In genomic region chr11:62613657-62614365, GRCm38 (mm10) we compare ENCODE assay signal across 8 mouse cellular contexts. TPM values are rescaled to one million over a fixed set of nuclear protein-coding genes. Genes with fewer than 3 reads are reported as not detected.
DNase-seq lines count a peak whose midpoint lies in the region; ATAC-seq and TF ChIP-seq lines count a peak whose summit lies in the region.

No protein-coding gene starts in this region.

- H3K9ac ChIP-seq in intestine, postnatal 0 days (ENCODE audit: low read depth, low read length): no peak overlapping the region
- H3K9ac ChIP-seq in midbrain, embryonic 11.5 days (ENCODE audit: low read length): peak overlapping the region; percentile 62

- peaks cover 11% of the 10 kb centered on the region; the same call in 1 of the 2 replicates for H3K4me1 ChIP-seq in intestine, postnatal 0 days (replicated peaks; ENCODE audit: control insufficient read depth, insufficient read depth, low read length)
- peaks cover 23% of the 10 kb centered on the region for H3K4me1 ChIP-seq in midbrain, embryonic 11.5 days (ENCODE audit: control insufficient read depth, insufficient read depth, low read length)

- intact Hi-C loops in left cerebral cortex, postnatal 36 days (cut with DNase I): loop anchor here (1.0 kb wide), 2 partner anchors 34 to 61 kb away; partner anchors contain the start of genes Lrrc75a and Mmgt2

- peak overlapping the region; percentile 29; the same call in 1 of the 2 replicates for H3K27ac ChIP-seq in intestine, postnatal 0 days (ENCODE audit: low read depth, low read length)
- peak overlapping the region; percentile 75 for H3K27ac ChIP-seq in midbrain, embryonic 11.5 days (ENCODE audit: low read depth, low read length)

- TF ChIP-seq CTCF in intestine, postnatal 0 days (IDR thresholded peaks at IDR 0.05; ENCODE audit: low read depth): peak; percentile 100

- 26% methylated on average over 19 of the region's 19 CpGs for WGBS in intestine, postnatal 0 days
- WGBS in midbrain, embryonic 11.5 days: 10% methylated on average over 19 of the region's 19 CpGs

- no peaks in the 10 kb centered on the region for H3K27me3 ChIP-seq in intestine, postnatal 0 days (replicated peaks; ENCODE audit: control insufficient read depth, insufficient read depth, low read length)
- no peaks in the 10 kb centered on the region for H3K27me3 ChIP-seq in midbrain, embryonic 11.5 days (ENCODE audit: control insufficient read depth, insufficient read depth, low read length)

- peak overlapping the region; percentile 28 for H3K4me2 ChIP-seq in intestine, postnatal 0 days (replicated peaks; ENCODE audit: low read depth)
- peak overlapping the region; percentile 45 for H3K4me2 ChIP-seq in midbrain, embryonic 11.5 days

- H3K9me3 ChIP-seq in intestine, postnatal 0 days (ENCODE audit: control insufficient read depth): no peaks in the 10 kb centered on the region
- H3K9me3 ChIP-seq in midbrain, embryonic 11.5 days (ENCODE audit: control insufficient read depth, low read length): no peaks in the 10 kb centered on the region

- ATAC-seq in granulocyte monocyte progenitor cell, adult 5-6 weeks (replicated peaks; ENCODE audit: poor library complexity, severe bottlenecking): peak; percentile 85
- ATAC-seq in intestine, postnatal 0 days: peak; percentile 51
- peak; percentile 96 for ATAC-seq in midbrain, embryonic 11.5 days (ENCODE audit: low FRiP score)

- no peak overlapping the region for H3K4me3 ChIP-seq in intestine, postnatal 0 days (ENCODE audit: low read depth, low read length)
- H3K4me3 ChIP-seq in midbrain, embryonic 11.5 days (ENCODE audit: low read depth, low read length): peak overlapping the region; percentile 11; the same call in 1 of the 2 replicates

- peak; percentile 84 for DNase-seq in adrenal gland, adult 8-10 months
- peak; percentile 96 for DNase-seq in embryo, embryonic 9.5 days (ENCODE audit: extremely low spot score)
- DNase-seq in left cerebral cortex, postnatal 36 days (ENCODE audit: low spot score in 2 of 2): peak; percentile 88 to 92
- DNase-seq in midbrain, embryonic 11.5 days (ENCODE audit: low spot score, missing footprints): peak; percentile 100
- DNase-seq in right cerebral cortex, postnatal 4 days: peak; percentile 97
- DNase-seq in yolk sac, embryonic 10.5 days (ENCODE audit: low spot score): peak; percentile 86

- H3K36me3 ChIP-seq in intestine, postnatal 0 days (ENCODE audit: control insufficient read depth, insufficient read depth): peaks cover 11% of the 10 kb centered on the region
- H3K36me3 ChIP-seq in midbrain, embryonic 11.5 days (ENCODE audit: control insufficient read depth, insufficient read depth, low read length): 0 out of 2 replicates have a peak, but pooled peaks cover 7% of the 10 kb centered on the region

RNA-seq across cellular contexts. Expression of gene Lrrc75a, which starts 34.5 kb away (rescaled TPM):
- 10 to 100 TPM; 30.3 to 54.2 (median 37.9) TPM for total RNA-seq in adrenal gland, adult 8-10 months (2022)
- 5.7 TPM in 2 replicates for total RNA-seq in granulocyte monocyte progenitor cell, adult 5-6 weeks (2014; fragmentation: Nextera tagmentation)
- total RNA-seq in granulocyte monocyte progenitor cell, adult 5-6 weeks (2017): 3.6 and 5.4 TPM in 2 replicates
- polyA plus RNA-seq in intestine, postnatal 0 days (2015; fragmentation: Nextera tagmentation; extraction: Ambion mirVana): 31.9 and 32.3 TPM in 2 replicates
- total RNA-seq in left cerebral cortex, postnatal 36 days (2021): 10 to 100 TPM; 18.7 to 21.8 TPM
- polyA plus RNA-seq in midbrain, embryonic 11.5 days (2014; fragmentation: Nextera tagmentation; extraction: Ambion mirVana): 12.5 and 12.6 TPM in 2 replicates

RNA-seq across cellular contexts. Expression of gene Mmgt2, which starts 34.7 kb away (rescaled TPM):
- 10 to 100 TPM; 39.9 to 60.5 (median 52.3) TPM for total RNA-seq in adrenal gland, adult 8-10 months (2022)
- 16.7 and 34.1 TPM in 2 replicates for total RNA-seq in granulocyte monocyte progenitor cell, adult 5-6 weeks (2014; fragmentation: Nextera tagmentation)
- 15.9 and 23.7 TPM in 2 replicates for total RNA-seq in granulocyte monocyte progenitor cell, adult 5-6 weeks (2017)
- 62.2 and 67.7 TPM in 2 replicates for polyA plus RNA-seq in intestine, postnatal 0 days (2015; fragmentation: Nextera tagmentation; extraction: Ambion mirVana)
- 10 to 100 TPM; 20.2 to 27.0 TPM for total RNA-seq in left cerebral cortex, postnatal 36 days (2021)
- 38.5 and 43.8 TPM in 2 replicates for polyA plus RNA-seq in midbrain, embryonic 11.5 days (2014; fragmentation: Nextera tagmentation; extraction: Ambion mirVana)

RNA-seq across cellular contexts. Expression of gene Trpv2, which starts 39.5 kb away (rescaled TPM):
- total RNA-seq in adrenal gland, adult 8-10 months (2022): 1 to 10 TPM; 3.6 to 7.2 (median 4.9) TPM
- 13.8 and 17.5 TPM in 2 replicates for total RNA-seq in granulocyte monocyte progenitor cell, adult 5-6 weeks (2014; fragmentation: Nextera tagmentation)
- 9.2 and 10.7 TPM in 2 replicates for total RNA-seq in granulocyte monocyte progenitor cell, adult 5-6 weeks (2017)
- polyA plus RNA-seq in intestine, postnatal 0 days (2015; fragmentation: Nextera tagmentation; extraction: Ambion mirVana): 6.0 and 6.3 TPM in 2 replicates
- total RNA-seq in left cerebral cortex, postnatal 36 days (2021): 10 to 100 TPM; 17.5 to 19.2 TPM
- 4.9 and 5.4 TPM in 2 replicates for polyA plus RNA-seq in midbrain, embryonic 11.5 days (2014; fragmentation: Nextera tagmentation; extraction: Ambion mirVana)
